Mouse (Mus musculus) CH12.LX (cell line): ENCODE results near the gene Sgca. TPM values are rescaled to one million over a fixed set of nuclear protein-coding genes. Genes with fewer than 3 reads are reported as not detected.
A peak's percentile ranks its signal among the peaks of the same experiment; 100 is the strongest.

ENCODE experiments used
- DNase-seq: peaks from one replicate; pipeline ENCODE4 v3.0.0-alpha.2; 2013; ENCODE audit errors: extremely low read depth
- H3K27ac ChIP-seq: 2 replicates; pipeline ENCODE4 v1.5.1; 2012; ENCODE audit warnings: low read depth, mild to moderate bottlenecking, control low read depth, moderate library complexity; ENCODE audit not compliant: insufficient read depth
- H3K27me3 ChIP-seq: replicated peaks from 2 replicates; pipeline ENCODE3; 2012; ENCODE audit warnings: inconsistent platforms
- H3K36me3 ChIP-seq, 2 experiments: replicated peaks in 1 of 2; 2 replicates each; pipeline versions ENCODE3 to v1.6.1; 2012; ENCODE audit warnings: inconsistent platforms in 1 of 2, low read length in 1 of 2, mild to moderate bottlenecking in 1 of 2, mixed read lengths in 1 of 2, moderate library complexity in 1 of 2; ENCODE audit not compliant: control insufficient read depth in 1 of 2, insufficient read depth in 1 of 2
- H3K4me1 ChIP-seq, 2 experiments: 2 replicates each; pipeline ENCODE4 v1.6.1; 2012; ENCODE audit warnings: inconsistent platforms in 1 of 2, moderate library complexity in 1 of 2; ENCODE audit not compliant: insufficient read depth in 2 of 2, control insufficient read depth in 1 of 2
- H3K4me2 ChIP-seq: 2 replicates; pipeline ENCODE4 v1.6.1; 2012; ENCODE audit warnings: low read depth, mild to moderate bottlenecking, control low read depth; ENCODE audit not compliant: poor library complexity, insufficient read depth, severe bottlenecking
- H3K4me3 ChIP-seq, 3 experiments: fragments of 150-350 bp in 1 of 3; sonication (generic) in 1 of 3; replicated peaks in 1 of 3; 2 replicates each; pipeline versions ENCODE3 to v1.5.1; 2011 to 2012; ENCODE audit warnings: low read depth in 2 of 3, low read length in 2 of 3, mild to moderate bottlenecking in 2 of 3, moderate library complexity in 2 of 3, control low read depth in 1 of 3, improper control_type of control experiment in 1 of 3, inconsistent platforms in 1 of 3, mixed read lengths in 1 of 3; ENCODE audit not compliant: poor library complexity in 1 of 3
- H3K79me2 ChIP-seq: replicated peaks from 2 replicates; pipeline ENCODE4 v1.6.1; 2012; ENCODE audit warnings: mild to moderate bottlenecking, moderate library complexity; ENCODE audit not compliant: control insufficient read depth, poor library complexity, insufficient read depth, severe bottlenecking; ENCODE audit errors: extremely low read depth
- H3K9ac ChIP-seq: 2 replicates; pipeline ENCODE4 v1.6.1; 2012; ENCODE audit warnings: low read depth, mild to moderate bottlenecking, control low read depth, moderate library complexity; ENCODE audit not compliant: insufficient read depth
- H3K9me3 ChIP-seq: replicated peaks from 2 replicates; pipeline ENCODE3; 2012; ENCODE audit warnings: low read length, inconsistent platforms, mixed read lengths
- BHLHE40 ChIP-seq: IDR thresholded peaks from 2 replicates; pipeline ENCODE4 v1.6.1; 2011; ENCODE audit warnings: mild to moderate bottlenecking, low read depth, low read length, improper control_type of control experiment
- CHD1 ChIP-seq: IDR thresholded peaks from 2 replicates; pipeline ENCODE4 v1.6.1; 2012; ENCODE audit warnings: low read depth, low read length, improper control_type of control experiment, inconsistent platforms
- ELF1 ChIP-seq: IDR thresholded peaks from 2 replicates; pipeline ENCODE4 v1.6.1; 2014; ENCODE audit warnings: low read depth, mild to moderate bottlenecking, inconsistent platforms, low read length, improper control_type of control experiment
- EP300 ChIP-seq: IDR thresholded peaks from 2 replicates; pipeline ENCODE4 v1.6.1; 2011; ENCODE audit warnings: low read length, improper control_type of control experiment
- ETS1 ChIP-seq: conservative IDR thresholded peaks from 2 replicates; pipeline ENCODE4 v1.6.1; 2012; ENCODE audit warnings: low read depth, mild to moderate bottlenecking, inconsistent platforms, low read length, improper control_type of control experiment, moderate library complexity
- GABPA ChIP-seq: IDR thresholded peaks from 2 replicates; pipeline ENCODE4 v1.6.1; 2012; ENCODE audit warnings: low read depth, low read length, improper control_type of control experiment, inconsistent platforms; ENCODE audit not compliant: insufficient replicate concordance
- HCFC1 ChIP-seq: IDR thresholded peaks from 2 replicates; pipeline ENCODE4 v1.6.1; 2012; ENCODE audit warnings: low read depth, mild to moderate bottlenecking, inconsistent platforms, low read length, improper control_type of control experiment
- IRF4 ChIP-seq: IDR thresholded peaks from 2 replicates; pipeline ENCODE4 v1.6.1; 2014; ENCODE audit warnings: low read depth, mild to moderate bottlenecking, inconsistent platforms, low read length, improper control_type of control experiment
- JUN ChIP-seq: IDR thresholded peaks from 2 replicates; pipeline ENCODE4 v1.6.1; 2011; ENCODE audit warnings: low read depth, mild to moderate bottlenecking, low read length, improper control_type of control experiment, moderate library complexity; ENCODE audit not compliant: insufficient read depth
- JUND ChIP-seq: conservative IDR thresholded peaks from 2 replicates; pipeline ENCODE4 v1.6.1; 2011; ENCODE audit warnings: low read depth, low read length, improper control_type of control experiment
- MAX ChIP-seq: IDR thresholded peaks from 2 replicates; pipeline ENCODE4 v1.6.1; 2011; ENCODE audit warnings: low read length, improper control_type of control experiment
- MAZ ChIP-seq: IDR thresholded peaks from 2 replicates; pipeline ENCODE4 v1.6.1; 2012; ENCODE audit warnings: low read depth, mild to moderate bottlenecking, inconsistent platforms, low read length, improper control_type of control experiment, moderate library complexity
- MEF2A ChIP-seq: IDR thresholded peaks from 2 replicates; pipeline ENCODE4 v1.6.1; 2014; ENCODE audit warnings: low read depth, mild to moderate bottlenecking, inconsistent platforms, low read length, improper control_type of control experiment, borderline replicate concordance
- MXI1 ChIP-seq: IDR thresholded peaks from 2 replicates; pipeline ENCODE4 v1.6.1; 2011; ENCODE audit warnings: mild to moderate bottlenecking, low read depth, low read length, improper control_type of control experiment
- MYC ChIP-seq: IDR thresholded peaks from 2 replicates; pipeline ENCODE4 v1.6.1; 2011; ENCODE audit warnings: low read depth, mild to moderate bottlenecking, improper control_type of control experiment, low read length
- NELFE ChIP-seq: IDR thresholded peaks from 2 replicates; pipeline ENCODE4 v1.6.1; 2011; ENCODE audit warnings: low read depth, low read length, improper control_type of control experiment
- PAX5 ChIP-seq: IDR thresholded peaks from 2 replicates; pipeline ENCODE4 v1.6.1; 2012; ENCODE audit warnings: low read length, inconsistent platforms, mixed read lengths
- RCOR1 ChIP-seq: conservative IDR thresholded peaks from 2 replicates; pipeline ENCODE4 v1.6.1; 2012; ENCODE audit warnings: low read depth, mild to moderate bottlenecking, inconsistent platforms, low read length, improper control_type of control experiment
- SIN3A ChIP-seq: IDR thresholded peaks from 2 replicates; pipeline ENCODE4 v1.6.1; 2012; ENCODE audit warnings: low read length, improper control_type of control experiment, inconsistent platforms
- SMC3 ChIP-seq: IDR thresholded peaks from 2 replicates; pipeline ENCODE4 v1.6.1; 2011; ENCODE audit warnings: low read depth, low read length, improper control_type of control experiment
- TBP ChIP-seq: conservative IDR thresholded peaks from 2 replicates; pipeline ENCODE4 v1.6.1; 2011; ENCODE audit warnings: low read depth, low read length, improper control_type of control experiment
- TCF12 ChIP-seq: IDR thresholded peaks from 2 replicates; pipeline ENCODE4 v1.6.1; 2014; ENCODE audit warnings: low read depth, mild to moderate bottlenecking, inconsistent platforms, low read length, improper control_type of control experiment
- UBTF ChIP-seq: IDR thresholded peaks from 2 replicates; pipeline ENCODE4 v1.6.1; 2012; ENCODE audit warnings: low read depth, mild to moderate bottlenecking, inconsistent platforms, low read length, improper control_type of control experiment, moderate library complexity
- USF1 ChIP-seq: IDR thresholded peaks from 2 replicates; pipeline ENCODE4 v1.6.1; 2014; ENCODE audit warnings: low read depth, mild to moderate bottlenecking, inconsistent platforms, low read length, improper control_type of control experiment
- ZC3H11A ChIP-seq: IDR thresholded peaks from 2 replicates; pipeline ENCODE4 v1.6.1; 2012; ENCODE audit warnings: low read depth, mild to moderate bottlenecking, inconsistent platforms, low read length, improper control_type of control experiment
- ZKSCAN1 ChIP-seq: IDR thresholded peaks from 2 replicates; pipeline ENCODE4 v1.6.1; 2012; ENCODE audit warnings: low read depth, inconsistent platforms, low read length, improper control_type of control experiment, borderline replicate concordance
- ZNF384 ChIP-seq: IDR thresholded peaks from 2 replicates; pipeline ENCODE4 v1.6.1; 2012; ENCODE audit warnings: low read depth, low read length, improper control_type of control experiment, inconsistent platforms
- dilution Hi-C: fragments of 300-500 bp; cut with MboI; formaldehyde crosslinking; loops from 2 replicates; pipeline ENCODE4 v1.14.3; 2020; ENCODE audit warnings: low sequenced_read_pairs; ENCODE audit not compliant: extremely low pct_unique_long_range_greater_than_20kb, extremely low pct_ligation_motif_present
- in situ Hi-C: fragments of 300-500 bp; cut with MboI; formaldehyde crosslinking; loops from 3 replicates; pipeline ENCODE4 v1.14.3; 2019; ENCODE audit warnings: low sequenced_read_pairs, low pct_ligation_motif_present, low pct_unique_long_range_greater_than_20kb, mixed read lengths
- polyA plus RNA-seq: library from polyadenylated mRNA; unstranded; fragments of >175 nt; gene quantifications from 2 replicates; pipeline ENCODE4 v1.2.1, GENCODE M21; 2012; ENCODE audit warnings: low read depth; ENCODE audit not compliant: insufficient read length
- total RNA-seq, 2 experiments: library from RNA; depleted of rRNA; stranded (reverse); fragments of 300-350 nt in 1 of 2; fragments of >200 nt in 1 of 2; gene quantifications; 2 replicates each; pipeline ENCODE4 v1.2.3; 2012 to 2014

The Sgca gene
- total and polyA plus RNA-seq, 3 experiments = 0.08 to 0.39 TPM; not detected in 1

DNA sequence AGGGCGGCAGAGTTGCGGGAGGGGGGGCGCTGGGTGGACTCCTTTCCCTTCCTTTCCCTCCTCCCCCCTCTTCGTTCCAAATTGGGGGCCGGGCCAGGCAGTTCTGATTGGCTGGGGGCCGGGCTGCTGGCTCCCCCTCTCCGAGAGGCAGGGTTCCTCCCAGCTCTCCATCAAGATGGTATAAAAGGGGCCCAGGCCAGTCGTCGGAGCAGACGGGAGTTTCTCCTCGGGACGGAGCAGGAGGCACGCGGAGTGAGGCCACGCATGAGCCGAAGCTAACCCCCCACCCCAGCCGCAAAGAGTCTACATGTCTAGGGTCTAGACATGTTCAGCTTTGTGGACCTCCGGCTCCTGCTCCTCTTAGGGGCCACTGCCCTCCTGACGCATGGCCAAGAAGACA lies 40.1 kb downstream of the Sgca start, which contains the start of gene Col1a1:
Gene Col1a1 (plus strand): TSS at position 180 of the 400 bp plus-strand sequence.
- peak within 1 kb of the TSS; percentile 96 for H3K4me2 ChIP-seq
- H3K27me3 ChIP-seq = peaks cover 94% of the 10 kb centered on the region
- no peak within 1 kb of the TSS for H3K27ac ChIP-seq
- H3K79me2 ChIP-seq = no peaks in the 10 kb centered on the region
- no peak within 1 kb of the TSS for H3K4me3 ChIP-seq
- in situ Hi-C loops = loop anchor here (5.0 to 10.0 kb wide), 3 partner anchors 36 to 201 kb away; no protein-coding TSS in a partner anchor
- DNase-seq = no peak
- TF ChIP-seq SMC3 (no peak), IRF4 (no peak), GABPA (no peak), JUND (no peak), EP300 (no peak), MEF2A (no peak), BHLHE40 (no peak), ZNF384 (no peak), MAX (no peak), JUN (no peak), RCOR1 (no peak), NELFE (no peak), UBTF (no peak), ZKSCAN1 (no peak)
- dilution Hi-C loops = no loop called here
- no peaks in the 10 kb centered on the region for H3K9me3 ChIP-seq
- H3K9ac ChIP-seq = no peak within 1 kb of the TSS; the same call in 1 of the 2 replicates
- H3K4me1 ChIP-seq = peaks cover 5 to 19% of the 10 kb centered on the region in 2 experiments
- H3K36me3 ChIP-seq = no peaks in the 10 kb centered on the region

DNA sequence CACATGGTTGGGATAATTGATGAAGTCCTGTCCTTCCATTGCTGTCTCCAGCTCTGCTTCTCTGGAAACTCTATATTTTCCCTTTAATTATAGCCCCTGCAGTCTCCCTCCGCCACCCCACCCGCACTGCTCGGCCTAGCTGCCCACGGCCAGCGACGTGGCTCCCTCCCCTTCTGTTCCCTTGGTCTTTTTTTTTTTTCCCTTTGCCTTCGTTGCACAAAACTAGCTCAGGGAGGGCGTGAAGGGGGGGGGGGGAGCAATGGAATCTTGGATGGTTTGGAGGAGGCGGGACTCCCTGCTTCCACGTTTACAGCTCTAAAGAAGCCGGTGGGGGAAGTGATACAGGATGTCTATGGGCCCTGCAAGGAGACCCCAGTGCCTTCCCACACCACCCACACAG lies 41.6 kb downstream of the Sgca start:
- Histone ChIP-seq H3K27me3 (peaks cover 94% of the 10 kb centered on the region), H3K79me2 (no peaks in the 10 kb centered on the region), H3K9ac (no peak overlapping the region), H3K36me3 (no peaks in the 10 kb centered on the region), H3K4me2 (no peak overlapping the region), H3K4me3 (no peak overlapping the region), H3K27ac (no peak overlapping the region), H3K4me1 (peaks cover 4 to 17% of the 10 kb centered on the region in 2 experiments; a peak in 3 of 4 replicates), H3K9me3 (no peaks in the 10 kb centered on the region)
- in situ Hi-C loops = loop anchor here (10.0 kb wide), 1 partner anchor 200 kb away; no protein-coding TSS in a partner anchor
- dilution Hi-C loops = no loop called here
- no peak for TF ChIP-seq TCF12
- TF ChIP-seq JUND = no peak
- TF ChIP-seq ELF1 = no peak
- no peak for TF ChIP-seq TBP
- no peak for TF ChIP-seq HCFC1
- no peak for TF ChIP-seq MYC
- TF ChIP-seq MAZ = no peak
- TF ChIP-seq MEF2A = no peak
- no peak for TF ChIP-seq MAX
- no peak for TF ChIP-seq MXI1
- no peak for TF ChIP-seq PAX5
- TF ChIP-seq CHD1 = no peak
- no peak for TF ChIP-seq USF1
- TF ChIP-seq SIN3A = no peak
- TF ChIP-seq BHLHE40 = no peak
- no peak for TF ChIP-seq ETS1
- no peak for TF ChIP-seq GABPA
- no peak for TF ChIP-seq ZC3H11A
- no peak for DNase-seq
